Mouse (Mus musculus) forebrain, embryonic 11.5 days (tissue): ENCODE measurements around the gene Pabpn1. TPM values are rescaled to one million over a fixed set of nuclear protein-coding genes. Genes with fewer than 3 reads are reported as not detected.

Experiments used
- ATAC-seq: fragments of 200-750 bp; cut with Nextera tagmentation; replicated peaks from 2 replicates; pipeline ENCODE4 v1.8.0; 2017; ENCODE audit warnings: moderate TSS enrichment; ENCODE audit not compliant: low FRiP score
- DNase-seq: peaks from one replicate; pipeline ENCODE4 v3.0.0-alpha.2; 2017; ENCODE audit warnings: low spot score
- H3K27ac ChIP-seq: fragments of 300-500 bp; sonication (generic); 2 replicates; pipeline ENCODE4 v1.5.1; 2014; ENCODE audit warnings: low read depth, low read length
- H3K27me3 ChIP-seq: fragments of 300-500 bp; sonication (generic); 2 replicates; pipeline ENCODE4 v1.6.1; 2014; ENCODE audit warnings: mild to moderate bottlenecking, low read length, mixed read lengths; ENCODE audit not compliant: control insufficient read depth, insufficient read depth
- H3K36me3 ChIP-seq: fragments of 300-500 bp; sonication (generic); 2 replicates; pipeline ENCODE4 v1.6.1; 2014; ENCODE audit warnings: mild to moderate bottlenecking, low read length, moderate library complexity, mixed read lengths; ENCODE audit not compliant: control insufficient read depth, insufficient read depth
- H3K4me1 ChIP-seq: fragments of 300-500 bp; sonication (generic); replicated peaks from 2 replicates; pipeline ENCODE4 v1.6.1; 2014; ENCODE audit warnings: low read length, mixed read lengths; ENCODE audit not compliant: control insufficient read depth, insufficient read depth
- H3K4me2 ChIP-seq: fragments of 300-500 bp; sonication (generic); 2 replicates; pipeline ENCODE4 v1.6.1; 2014; ENCODE audit warnings: low read depth, mild to moderate bottlenecking, low read length, moderate library complexity, mixed read lengths; ENCODE audit not compliant: severe bottlenecking
- H3K4me3 ChIP-seq: fragments of 300-500 bp; sonication (generic); 2 replicates; pipeline ENCODE4 v1.5.1; 2014; ENCODE audit warnings: low read depth, low read length
- H3K9ac ChIP-seq: fragments of 300-500 bp; sonication (generic); 2 replicates; pipeline ENCODE4 v1.6.1; 2014; ENCODE audit warnings: low read length
- H3K9me3 ChIP-seq: fragments of 300-500 bp; sonication (generic); 2 replicates; pipeline ENCODE4 v1.6.1; 2016; ENCODE audit warnings: low read length, mixed read lengths; ENCODE audit not compliant: control insufficient read depth
- WGBS: fragments of 180-500 bp; shearing (Covaris S2); extraction: QIAGEN DNeasy Blood & Tissue Kit; methylation state at CpG from one replicate; pipeline ENCODE4 v1.1.7; 2014; 5-methylcytosine and 5-hydroxymethylcytosine counted together
- polyA plus RNA-seq: library from polyadenylated mRNA; unstranded; fragments of >200 nt; fragmentation: Nextera tagmentation; extraction: Ambion mirVana; gene quantifications from 2 replicates; pipeline ENCODE4 v1.2.1, GENCODE M21; 2014

Pabpn1 gene
- polyA plus RNA-seq, 1 experiment from 2014 or later = 182 TPM

GRCm38 (mm10) chr14:54877048-54877715, 15.1 kb upstream of the Pabpn1 start, which contains the start of gene Ppp1r3e:
Gene Ppp1r3e, minus strand, starts transcription at chr14:54877550.
- Histone ChIP-seq H3K4me1 (peaks cover 5% of the 10 kb centered on the region), H3K27ac (peak within 1 kb of the TSS; percentile 50; the same call in 1 of the 2 replicates), H3K4me2 (peak within 1 kb of the TSS; percentile 98), H3K4me3 (peak within 1 kb of the TSS; percentile 69), H3K27me3 (peaks cover 2% of the 10 kb centered on the region; the same call in 1 of the 2 replicates), H3K9me3 (no peaks in the 10 kb centered on the region), H3K9ac (peak within 1 kb of the TSS; percentile 88), H3K36me3 (no peaks in the 10 kb centered on the region)
- WGBS = under 1% methylated on average over 61 of the region's 61 CpGs
- DNase-seq (peak; percentile 82), ATAC-seq (peak; percentile 80)

GRCm38 (mm10) chr14:54883154-54884021, 8.9 kb upstream of the Pabpn1 start, which contains the start of the genes Bcl2l2 and Gm20521:
Gene Bcl2l2, plus strand, starts transcription at chr14:54883377.
Gene Gm20521, plus strand, starts transcription at chr14:54883441.
- WGBS = under 1% methylated on average over 26 of the region's 27 CpGs
- Histone ChIP-seq H3K27me3 (no peaks in the 10 kb centered on the region), H3K4me2 (peak within 1 kb of the TSS; percentile 80), H3K27ac (peak within 1 kb of the TSS; percentile 72), H3K9me3 (no peaks in the 10 kb centered on the region), H3K4me1 (peaks cover 11% of the 10 kb centered on the region; the same call in 1 of the 2 replicates), H3K4me3 (peak within 1 kb of the TSS; percentile 60), H3K36me3 (no peaks in the 10 kb centered on the region), H3K9ac (peak within 1 kb of the TSS; percentile 82)
- ATAC-seq (peak; percentile 88), DNase-seq (peak; percentile 93)

GRCm38 (mm10) chr14:54884022-54884712, 8.1 kb upstream of the Pabpn1 start:
- peak overlapping the region; percentile 72 for H3K27ac ChIP-seq
- peak overlapping the region; percentile 60 for H3K4me3 ChIP-seq
- peaks cover 11% of the 10 kb centered on the region; the same call in 1 of the 2 replicates for H3K4me1 ChIP-seq
- WGBS = 34% methylated on average over 21 of the region's 21 CpGs
- H3K27me3 ChIP-seq = no peaks in the 10 kb centered on the region
- peak overlapping the region; percentile 80 for H3K4me2 ChIP-seq
- H3K9ac ChIP-seq = peak overlapping the region; percentile 82
- DNase-seq (no peak), ATAC-seq (no peak)
- H3K9me3 ChIP-seq = no peaks in the 10 kb centered on the region
- H3K36me3 ChIP-seq = no peaks in the 10 kb centered on the region

- peaks cover 11% of the 10 kb centered on the region; the same call in 1 of the 2 replicates for H3K4me1 ChIP-seq
- no peaks in the 10 kb centered on the region for H3K36me3 ChIP-seq
- H3K9ac ChIP-seq = no peak overlapping the region
- H3K4me2 ChIP-seq = no peak overlapping the region
- no peak overlapping the region for H3K4me3 ChIP-seq
- WGBS = 93% methylated on average over 11 of the region's 11 CpGs
- H3K27ac ChIP-seq = no peak overlapping the region
- no peaks in the 10 kb centered on the region for H3K9me3 ChIP-seq
- H3K27me3 ChIP-seq = no peaks in the 10 kb centered on the region
- no peak for DNase-seq
- ATAC-seq = no peak
Observed at GRCm38 (mm10) chr14:54885309-54885708, 7.0 kb upstream of the Pabpn1 start.

GRCm38 (mm10) chr14:54893651-54894181, 1.4 kb downstream of the Pabpn1 start:
- Histone ChIP-seq H3K9me3 (no peaks in the 10 kb centered on the region), H3K27me3 (no peaks in the 10 kb centered on the region), H3K9ac (peak overlapping the region; percentile 99), H3K4me1 (peaks cover 7% of the 10 kb centered on the region), H3K27ac (peak overlapping the region; percentile 92), H3K36me3 (peaks cover 8% of the 10 kb centered on the region), H3K4me2 (peak overlapping the region; percentile 53), H3K4me3 (peak overlapping the region; percentile 99)
- DNase-seq (peak; percentile 97), ATAC-seq (peak; percentile 98)
- WGBS = under 1% methylated on average over 38 of the region's 38 CpGs

GRCm38 (mm10) chr14:54894296-54895151, 2.2 kb downstream of the Pabpn1 start:
- peak overlapping the region; percentile 92 for H3K27ac ChIP-seq
- ATAC-seq (peak; percentile 67), DNase-seq (peak; percentile 86)
- WGBS = under 1% methylated on average over 54 of the region's 54 CpGs
- H3K4me2 ChIP-seq = peak overlapping the region; percentile 79
- H3K4me3 ChIP-seq = peak overlapping the region; percentile 99
- no peaks in the 10 kb centered on the region for H3K9me3 ChIP-seq
- peaks cover 7% of the 10 kb centered on the region for H3K4me1 ChIP-seq
- H3K27me3 ChIP-seq = no peaks in the 10 kb centered on the region
- H3K36me3 ChIP-seq = peaks cover 8% of the 10 kb centered on the region
- peak overlapping the region; percentile 99 for H3K9ac ChIP-seq

- no peak overlapping the region for H3K27ac ChIP-seq
- H3K36me3 ChIP-seq = peaks cover 8% of the 10 kb centered on the region
- DNase-seq (no peak), ATAC-seq (no peak)
- peaks cover 7% of the 10 kb centered on the region for H3K4me1 ChIP-seq
- no peak overlapping the region for H3K4me2 ChIP-seq
- H3K9me3 ChIP-seq = no peaks in the 10 kb centered on the region
- WGBS = 65% methylated on average over 2 of the region's 2 CpGs
- no peak overlapping the region for H3K4me3 ChIP-seq
- H3K27me3 ChIP-seq = no peaks in the 10 kb centered on the region
- no peak overlapping the region for H3K9ac ChIP-seq
Observed at GRCm38 (mm10) chr14:54897445-54897844, 5.1 kb downstream of the Pabpn1 start.
